Mouse (Mus musculus) kidney, postnatal 14 days (tissue): ENCODE data around the gene Klrb1c.
"Not testable (repeated sequence)": the region's sequence is repeated elsewhere in the genome, so short reads cannot be mapped to it uniquely, and the experiment has no call there.

ENCODE experiments used
- DNase-seq: peaks from one replicate; pipeline ENCODE4 v3.0.0; 2022; ENCODE audit warnings: mixed read lengths

Klrb1c gene

DNA sequence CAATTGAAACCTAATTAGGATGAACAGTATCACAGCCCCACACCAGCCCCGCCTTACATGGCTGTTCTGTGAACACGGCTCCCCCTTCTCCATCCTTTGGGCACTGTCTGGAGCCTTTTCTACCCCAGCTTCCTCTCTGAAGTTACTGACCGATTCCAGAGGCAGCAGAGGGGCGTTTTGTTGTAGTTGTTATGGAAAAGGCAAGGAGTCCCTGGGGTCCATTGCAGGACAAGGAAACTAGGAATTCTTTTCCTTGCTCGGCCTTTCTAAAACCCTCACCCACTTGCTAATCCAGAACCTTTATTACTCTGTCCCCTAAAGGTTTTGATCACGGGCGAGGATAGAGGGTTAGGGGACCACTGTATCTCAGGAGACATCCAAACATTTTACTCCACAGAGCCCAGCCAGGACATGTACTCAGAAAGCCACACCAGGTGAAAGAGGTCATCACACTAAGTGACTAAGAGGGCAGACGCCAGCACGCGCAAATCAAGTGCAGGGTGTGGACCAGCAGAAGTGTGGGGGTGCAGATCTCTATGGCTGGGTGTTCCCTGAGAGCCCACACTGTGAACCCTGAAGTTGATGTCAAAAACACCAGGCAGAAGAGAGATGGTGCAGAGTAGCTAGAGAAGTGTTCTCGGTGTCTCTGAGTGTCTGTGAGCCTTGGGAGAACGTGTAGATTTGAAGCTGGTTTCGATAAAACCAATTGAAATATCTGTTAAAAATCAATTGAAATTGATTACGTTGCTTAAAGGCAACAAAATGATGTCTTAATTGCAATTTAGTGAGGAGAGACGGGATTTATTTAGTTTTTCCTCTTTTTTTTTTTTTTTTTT lies 9.1 kb upstream of the Klrb1c start:
- DNase-seq: peak; percentile 12

DNA sequence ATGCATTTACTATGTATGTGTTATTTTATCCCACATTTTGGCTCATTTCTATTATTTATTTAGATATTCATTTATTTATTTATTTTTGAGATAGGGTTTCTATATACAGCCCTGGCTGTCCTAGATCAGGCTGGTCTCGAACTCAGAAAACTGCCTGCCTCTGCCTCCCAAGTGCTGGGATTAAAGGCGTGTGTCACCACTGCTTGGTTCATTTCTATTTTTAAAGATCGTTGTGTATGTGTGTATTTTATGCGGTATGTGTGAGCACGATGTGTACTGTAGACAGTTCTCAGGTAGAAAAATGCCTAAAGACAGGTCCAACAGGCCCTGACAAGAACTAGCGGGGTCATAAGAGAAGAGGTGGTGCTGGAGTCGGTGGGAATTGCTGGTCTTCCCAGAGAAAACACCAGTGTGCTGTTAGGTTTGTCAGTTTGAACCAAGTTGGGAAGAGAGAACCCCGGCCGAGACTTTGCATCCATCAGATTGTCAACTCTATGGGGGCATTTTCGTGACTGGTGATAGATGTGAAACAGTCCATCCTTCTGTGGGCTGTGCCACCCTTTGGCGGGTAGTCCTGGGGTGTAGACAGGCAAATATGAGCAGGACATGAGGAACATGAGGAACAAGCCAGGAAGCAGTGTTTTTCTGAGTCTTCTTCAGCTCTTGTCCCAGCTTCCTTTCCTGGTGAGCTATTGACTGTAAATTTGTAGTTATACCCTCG lies 8.3 kb upstream of the Klrb1c start:
- DNase-seq: no peak

DNA sequence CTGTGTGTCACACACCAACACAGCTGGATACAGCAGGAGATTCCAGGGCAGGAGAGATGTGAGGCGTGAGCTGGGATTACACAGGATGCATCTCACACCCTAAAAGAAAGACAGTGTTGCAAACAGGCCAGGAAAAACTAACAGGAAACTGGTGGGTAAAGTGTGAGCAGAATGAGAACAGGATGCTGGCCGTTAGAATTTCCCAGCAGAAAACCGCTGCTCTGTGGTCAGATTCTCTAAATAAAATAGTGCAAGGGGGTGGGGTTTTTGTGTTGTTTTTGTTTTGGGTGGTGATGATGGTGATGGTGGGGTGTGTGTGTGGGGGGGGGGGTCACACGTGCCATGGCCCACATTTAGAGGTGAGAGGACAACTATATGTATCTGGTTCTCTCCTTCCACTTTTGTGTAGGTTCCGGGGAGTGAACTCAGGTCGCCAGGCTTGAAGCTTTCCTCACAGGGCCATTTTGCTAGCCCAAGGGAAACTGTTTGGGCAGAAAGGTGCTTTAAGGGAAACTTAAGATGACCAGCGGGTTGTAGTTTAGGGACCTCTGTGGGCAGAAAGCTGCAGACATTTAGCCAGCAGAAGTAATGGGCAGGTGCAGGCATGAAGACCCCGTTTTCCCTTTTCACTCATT lies 7.4 kb upstream of the Klrb1c start:
- DNase-seq: no peak

- DNase-seq: no peak
These were observed 4.7 kb upstream of the Klrb1c start for GRCm38 (mm10) chr6:128793734-128794133.

GRCm38 (mm10) chr6:128790491-128790994 lies 1.5 kb upstream of the Klrb1c start:
- DNase-seq: not testable (repeated sequence)

DNA sequence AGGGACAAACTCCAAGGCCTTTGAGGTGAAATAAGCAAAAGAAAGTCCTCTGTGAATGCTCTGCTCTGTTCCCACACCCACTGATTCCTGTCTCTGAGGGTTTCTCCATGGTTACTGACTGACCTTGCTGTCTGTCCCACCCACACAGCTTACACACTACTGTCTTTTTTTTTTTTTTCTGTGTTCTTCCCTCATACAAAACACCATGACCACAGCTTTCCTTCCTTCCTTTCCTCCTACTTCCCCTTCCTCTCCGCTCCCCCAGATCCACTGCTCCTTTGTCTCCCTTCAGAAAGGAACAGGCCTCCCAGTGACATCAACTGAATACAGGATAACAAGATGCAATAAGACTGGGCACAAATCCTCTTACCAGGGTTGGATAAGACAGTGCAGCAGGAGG lies 498 bp downstream of the Klrb1c start:
- no peak for DNase-seq

DNA sequence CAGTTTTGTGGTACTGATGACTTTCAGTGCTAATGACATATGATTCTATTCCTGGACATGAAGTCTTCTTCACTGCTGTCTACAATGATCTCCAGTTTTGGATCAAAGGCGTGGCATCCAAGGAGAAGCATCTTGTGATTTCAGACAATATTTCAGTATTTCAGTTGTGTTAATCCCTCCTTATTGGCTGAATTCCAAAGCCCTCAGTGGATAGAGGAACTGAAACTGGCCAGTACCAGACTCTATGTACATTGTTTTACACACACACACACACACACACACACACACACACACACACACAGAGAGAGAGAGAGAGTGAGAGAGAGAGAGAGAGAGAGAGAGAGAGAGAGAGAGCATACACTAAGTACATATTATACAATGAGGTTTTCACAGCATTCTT lies 2.6 kb downstream of the Klrb1c start:
- DNase-seq: not testable (repeated sequence)

- no peak for DNase-seq
These were observed 19.3 kb downstream of the Klrb1c start for GRCm38 (mm10) chr6:128769481-128770253.

DNA sequence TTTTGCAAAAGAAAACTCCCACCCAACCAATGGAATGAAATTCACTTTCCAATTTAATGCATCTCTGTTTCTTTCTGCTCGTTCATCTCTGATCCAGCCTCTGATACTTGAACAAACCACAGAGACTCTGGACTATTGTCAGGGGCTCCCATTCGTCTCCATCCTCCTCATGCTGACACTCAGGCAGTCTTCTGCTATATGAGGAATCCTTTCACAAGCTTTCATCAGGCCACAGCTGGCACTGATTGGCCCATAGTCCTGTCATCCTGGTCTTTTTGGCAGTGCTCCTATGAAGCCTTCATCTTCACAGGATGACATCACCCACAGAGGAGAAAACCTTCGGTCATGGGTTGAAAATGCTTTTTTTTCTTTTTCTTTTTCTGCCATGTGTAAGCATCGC lies 21.0 kb downstream of the Klrb1c start:
- DNase-seq: no peak

DNA sequence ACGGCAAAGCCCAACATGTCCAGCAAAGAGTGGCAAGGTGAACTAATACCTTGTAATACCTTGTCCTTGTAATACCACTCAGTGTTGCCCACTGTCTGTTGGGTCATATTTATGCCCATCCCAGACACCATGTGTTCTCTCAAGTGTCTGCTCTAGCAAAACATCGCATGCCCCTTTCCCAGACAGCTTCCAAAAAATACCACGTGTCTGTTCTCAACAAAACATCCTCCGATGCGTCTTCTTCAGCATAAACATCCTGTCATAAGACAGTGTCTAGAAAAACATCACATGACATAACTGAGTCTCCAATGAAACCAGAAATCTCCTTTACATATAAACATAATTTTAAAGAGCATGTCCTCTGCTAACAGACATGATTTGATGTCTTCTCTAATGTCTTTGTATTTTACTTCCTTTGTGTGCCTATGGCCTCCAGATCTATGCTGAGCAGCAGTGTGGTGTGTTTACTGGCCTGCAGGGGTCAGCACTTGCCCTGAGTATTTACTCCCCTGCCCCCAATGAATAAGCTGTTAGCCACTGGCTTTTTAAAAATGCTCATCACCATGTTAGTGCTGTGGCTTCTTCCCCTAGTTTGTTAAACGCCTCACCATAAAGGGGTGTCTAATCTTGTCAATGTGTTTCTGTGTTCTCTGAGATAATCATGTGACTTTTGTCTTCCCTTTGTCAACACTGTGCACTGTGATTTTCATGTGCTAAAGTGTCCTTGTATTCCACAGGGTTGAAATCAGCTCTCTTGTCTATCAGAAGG lies 22.3 kb downstream of the Klrb1c start:
- DNase-seq: peak; percentile 67

GRCm38 (mm10) chr6:128765211-128765610 lies 23.8 kb downstream of the Klrb1c start:
- DNase-seq: no peak

DNA sequence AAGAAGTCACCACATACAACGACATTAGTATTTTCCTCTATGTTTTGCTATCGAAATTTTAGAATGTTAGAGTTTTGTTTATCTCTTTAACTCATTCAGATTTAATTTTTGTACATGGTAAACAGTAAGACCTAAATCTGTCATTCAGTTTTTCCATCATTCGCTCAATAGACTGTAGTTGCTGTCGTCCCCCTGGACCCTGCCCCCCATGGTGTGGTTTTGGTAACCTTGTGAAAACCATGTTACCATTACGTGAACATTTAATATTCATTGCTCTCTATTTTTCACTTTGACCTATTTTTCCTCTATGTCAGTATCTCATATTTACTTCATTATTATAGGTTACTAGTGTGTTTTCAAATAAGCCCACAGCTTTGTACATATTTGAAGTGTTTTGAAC lies 24.4 kb downstream of the Klrb1c start:
- no peak for DNase-seq

- DNase-seq: peak; percentile 97
These were observed 25.1 kb downstream of the Klrb1c start for GRCm38 (mm10) chr6:128763736-128764523.

- DNase-seq: not testable (repeated sequence)
These were observed 25.9 kb downstream of the Klrb1c start for GRCm38 (mm10) chr6:128762892-128763670.

DNA sequence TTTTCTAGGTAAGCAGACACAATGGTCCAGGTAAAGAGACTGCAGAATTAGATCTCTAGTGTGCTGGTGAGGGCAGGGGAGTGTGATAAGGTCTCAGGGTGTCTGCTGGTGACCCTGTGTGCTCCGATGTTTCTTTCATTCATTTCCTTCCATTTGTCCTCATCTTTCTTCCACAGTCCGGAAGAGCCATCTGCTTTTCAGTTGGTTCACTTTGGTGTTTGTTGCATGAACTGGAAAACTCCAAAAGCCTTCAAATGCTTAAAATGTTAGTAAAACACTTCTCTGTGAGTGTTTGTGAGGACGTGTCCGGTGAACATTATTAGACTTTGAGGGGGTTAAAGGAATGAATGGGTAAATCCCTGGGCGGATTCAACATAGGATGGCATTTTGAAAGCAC lies 27.9 kb downstream of the Klrb1c start:
- no peak for DNase-seq

GRCm38 (mm10) chr6:128760416-128761143 lies 28.4 kb downstream of the Klrb1c start:
- peak; percentile 91 for DNase-seq

DNA sequence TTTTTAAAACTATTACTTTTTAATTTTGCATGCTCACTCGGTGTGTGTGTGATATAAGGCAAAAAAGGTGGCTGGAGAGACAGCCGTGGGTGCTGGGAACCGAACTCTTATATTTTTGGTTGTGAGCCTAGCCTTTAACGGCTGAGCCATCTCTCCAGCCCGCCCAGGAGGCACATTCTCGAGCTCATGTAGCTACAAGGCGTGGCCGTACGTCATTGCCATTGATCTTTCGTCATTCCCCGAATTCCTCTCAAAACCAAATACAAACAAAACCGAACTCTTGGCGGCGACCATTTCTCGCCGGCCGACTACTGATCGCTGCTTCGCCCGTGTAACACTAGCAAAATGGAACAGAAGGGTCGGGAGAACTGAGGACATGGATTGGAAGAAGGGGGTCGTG lies 29.0 kb downstream of the Klrb1c start:
- peak; percentile 92 for DNase-seq

GRCm38 (mm10) chr6:128759221-128759950 lies 29.6 kb downstream of the Klrb1c start:
- DNase-seq: no peak

GRCm38 (mm10) chr6:128755402-128755763 lies 33.6 kb downstream of the Klrb1c start:
- not testable (repeated sequence) for DNase-seq
